Mouse (Mus musculus): ENCODE results near the gene Pgc. TPM values are rescaled to one million over a fixed set of nuclear protein-coding genes. Genes with fewer than 3 reads are reported as not detected.

Pgc gene
- polyA plus RNA-seq, 1 experiment = 0.18 TPM

GRCm38 (mm10) chr17:47780470-47780869, 53.8 kb downstream of the Pgc start:
- 74% methylated on average over 10 of the region's 10 CpGs for WGBS
- TF ChIP-seq POLR2A (IDR thresholded peaks at IDR 0.05; ENCODE audit: low read depth, low read length) = no peak
- TF ChIP-seq CTCF (IDR thresholded peaks at IDR 0.05; ENCODE audit: extremely low read depth, insufficient read depth, insufficient read length, insufficient replicate concordance) = no peak
- peaks cover 3% of the 10 kb centered on the region; the same call in 1 of the 2 replicates for H3K4me1 ChIP-seq (ENCODE audit: control insufficient read depth, insufficient read depth, insufficient read length)
- no peak overlapping the region for H3K4me3 ChIP-seq (ENCODE audit: extremely low read depth, insufficient read depth, insufficient read length)
- no peaks in the 10 kb centered on the region; the same call in 1 of the 2 replicates for H3K36me3 ChIP-seq (ENCODE audit: control insufficient read depth, insufficient read depth, low read length)
- H3K27me3 ChIP-seq (ENCODE audit: control insufficient read depth, insufficient read depth, low read length) = no peaks in the 10 kb centered on the region
- DNase-seq (ENCODE audit: low read depth in 1 of 2, low spot score in 2 of 2) = no peak
- no peak overlapping the region for H3K27ac ChIP-seq (ENCODE audit: insufficient read depth, low read length)

GRCm38 (mm10) chr17:47782486-47782885, 55.8 kb downstream of the Pgc start:
- no peak overlapping the region for H3K27ac ChIP-seq (ENCODE audit: insufficient read depth, low read length)
- no peak overlapping the region for H3K4me3 ChIP-seq (ENCODE audit: extremely low read depth, insufficient read depth, insufficient read length)
- peaks cover 3% of the 10 kb centered on the region; the same call in 1 of the 2 replicates for H3K4me1 ChIP-seq (ENCODE audit: control insufficient read depth, insufficient read depth, insufficient read length)
- TF ChIP-seq POLR2A (IDR thresholded peaks at IDR 0.05; ENCODE audit: low read depth, low read length) (no peak), CTCF (IDR thresholded peaks at IDR 0.05; ENCODE audit: extremely low read depth, insufficient read depth, insufficient read length, insufficient replicate concordance) (no peak)
- no peaks in the 10 kb centered on the region for H3K27me3 ChIP-seq (ENCODE audit: control insufficient read depth, insufficient read depth, low read length)
- DNase-seq (ENCODE audit: low read depth in 1 of 2, low spot score in 2 of 2) = no peak
- H3K36me3 ChIP-seq (ENCODE audit: control insufficient read depth, insufficient read depth, low read length) = peaks cover 5% of the 10 kb centered on the region
- WGBS = 90% methylated on average over 3 of the region's 3 CpGs

DNA sequence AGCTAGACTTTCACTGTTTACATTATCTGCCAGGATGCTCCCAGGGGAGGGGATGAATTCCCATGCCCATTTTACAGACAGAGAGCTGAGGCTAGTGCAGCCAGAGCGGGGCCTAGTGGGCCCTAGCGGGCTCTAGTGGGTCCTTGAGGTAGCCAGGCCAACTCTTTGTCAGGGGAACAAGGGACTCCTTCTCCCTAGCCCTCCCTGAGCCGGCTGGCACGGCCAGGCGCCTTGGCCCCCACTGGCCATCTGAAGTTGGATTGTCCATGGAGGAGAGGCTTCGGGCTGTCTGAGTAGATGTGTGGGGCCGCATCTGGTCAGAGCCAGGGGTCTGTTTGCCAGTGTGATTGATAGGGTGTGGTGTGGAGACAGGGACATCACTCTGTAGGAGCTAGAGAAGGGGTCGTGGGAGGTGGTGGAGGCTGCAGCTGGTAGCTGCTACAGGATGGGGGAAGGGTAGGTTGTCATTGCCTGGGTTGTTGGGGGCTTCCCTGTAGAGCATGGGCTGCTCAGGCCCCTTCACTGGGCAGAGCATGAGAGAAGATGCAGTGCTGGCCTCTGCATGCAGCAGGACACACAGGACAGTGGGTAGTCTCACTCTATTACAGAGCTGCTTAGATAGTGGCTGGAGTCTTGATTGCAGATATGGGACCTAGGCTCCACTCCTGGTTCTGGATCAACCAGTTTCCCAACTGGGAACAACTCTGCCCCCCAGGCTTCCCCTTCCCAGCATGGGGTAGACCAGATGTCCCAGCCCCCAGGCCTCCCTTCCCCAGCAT, 57.0 kb downstream of the Pgc start:
- WGBS = 87% methylated on average over 8 of the region's 8 CpGs
- Histone ChIP-seq H3K36me3 (ENCODE audit: control insufficient read depth, insufficient read depth, low read length) (peaks cover 13% of the 10 kb centered on the region), H3K27ac (ENCODE audit: insufficient read depth, low read length) (no peak overlapping the region), H3K4me1 (ENCODE audit: control insufficient read depth, insufficient read depth, insufficient read length) (peaks cover 3% of the 10 kb centered on the region; the same call in 1 of the 2 replicates), H3K4me3 (ENCODE audit: extremely low read depth, insufficient read depth, insufficient read length) (no peak overlapping the region), H3K27me3 (ENCODE audit: control insufficient read depth, insufficient read depth, low read length) (no peaks in the 10 kb centered on the region)
- DNase-seq (ENCODE audit: low read depth in 1 of 2, low spot score in 2 of 2) = no peak
- TF ChIP-seq POLR2A (IDR thresholded peaks at IDR 0.05; ENCODE audit: low read depth, low read length) (no peak), CTCF (IDR thresholded peaks at IDR 0.05; ENCODE audit: extremely low read depth, insufficient read depth, insufficient read length, insufficient replicate concordance) (no peak)

Other genes with a start within 250 kb of the Pgc start
- gene Taf8, start 224.6 kb upstream of the Pgc start, polyA plus RNA-seq (2012; rRNA removed) = 26.5 and 29.7 TPM in 2 replicates
- gene Ccnd3, start 221.8 kb upstream of the Pgc start, polyA plus RNA-seq (2012; rRNA removed) = 171 and 240 TPM in 2 replicates
- 5.8 and 7.5 TPM in 2 replicates for gene Bysl, start 115.3 kb upstream of the Pgc start, polyA plus RNA-seq (2012; rRNA removed)
- gene Med20, start 115.3 kb upstream of the Pgc start, polyA plus RNA-seq (2012; rRNA removed) = 18.8 and 20.6 TPM in 2 replicates
- 0.39 and 1.2 TPM in 2 replicates for gene Gm20517, start 115.3 kb upstream of the Pgc start, polyA plus RNA-seq (2012; rRNA removed)
- gene Usp49, start 96.2 kb upstream of the Pgc start, polyA plus RNA-seq (2012; rRNA removed) = 4.5 and 4.6 TPM in 2 replicates
- gene Tomm6, start 38.5 kb upstream of the Pgc start, polyA plus RNA-seq (2012; rRNA removed) = 58.0 and 63.1 TPM in 2 replicates
- 4.7 and 5.9 TPM in 2 replicates for gene Frs3, start 37.8 kb upstream of the Pgc start, polyA plus RNA-seq (2012; rRNA removed)
- 0.26 and 0.50 TPM in 2 replicates for gene Gm21981, start 32.4 kb upstream of the Pgc start, polyA plus RNA-seq (2012; rRNA removed)
- gene Prickle4, start 32.1 kb upstream of the Pgc start, polyA plus RNA-seq (2012; rRNA removed) = 0.83 and 1.7 TPM in 2 replicates
- 110 and 131 TPM in 2 replicates for gene Tfeb, start 10.2 kb downstream of the Pgc start, polyA plus RNA-seq (2012; rRNA removed)
- 7.1 and 8.8 TPM in 2 replicates for gene Mdfi, start 107.8 kb downstream of the Pgc start, polyA plus RNA-seq (2012; rRNA removed)
- gene Foxp4, start 197.8 kb downstream of the Pgc start, polyA plus RNA-seq (2012; rRNA removed) = 62.0 and 97.7 TPM in 2 replicates

All from spleen, adult 2 months (tissue).